Mouse (Mus musculus) c-Kit-positive CD71-positive TER-119-positive erythroid progenitor cells, embryonic 14.5 days (primary cell): ENCODE measurements around the gene Ccin.

Source experiments
- DNase-seq: peaks from one replicate; pipeline ENCODE4 v3.0.0-alpha.2; 2013; ENCODE audit warnings: low spot score

Ccin gene

GRCm38 (mm10) chr4:43974914-43975616 is 8.2 kb upstream of the Ccin start:
- DNase-seq, result no peak

GRCm38 (mm10) chr4:43976223-43976740 is 7.0 kb upstream of the Ccin start:
- DNase-seq, result no peak

GRCm38 (mm10) chr4:43978521-43979443 is 4.5 kb upstream of the Ccin start:
- DNase-seq, result no peak

- DNase-seq, result no peak
Measured at GRCm38 (mm10) chr4:43979746-43980145, 3.5 kb upstream of the Ccin start.

- no peak for DNase-seq
Measured at GRCm38 (mm10) chr4:43980236-43980635, 3.0 kb upstream of the Ccin start.

- no peak for DNase-seq
Measured at GRCm38 (mm10) chr4:43980846-43981245, 2.4 kb upstream of the Ccin start.

- no peak for DNase-seq
Measured at GRCm38 (mm10) chr4:43981251-43981650, 2.0 kb upstream of the Ccin start.

- DNase-seq, result peak; percentile 89
Measured at GRCm38 (mm10) chr4:43982053-43982732, 1.1 kb upstream of the Ccin start.

- no peak for DNase-seq
Measured at GRCm38 (mm10) chr4:43983756-43984155, 473 bp downstream of the Ccin start.

- no peak for DNase-seq
Measured at GRCm38 (mm10) chr4:43984326-43984725, 1.0 kb downstream of the Ccin start.

GRCm38 (mm10) chr4:43988976-43989375 is 5.7 kb downstream of the Ccin start:
- no peak for DNase-seq

- no peak for DNase-seq
Measured at GRCm38 (mm10) chr4:43993072-43993471, 9.8 kb downstream of the Ccin start.

GRCm38 (mm10) chr4:43994342-43994741 is 11.1 kb downstream of the Ccin start:
- DNase-seq, result no peak

- peak; percentile 71 for DNase-seq
Measured at GRCm38 (mm10) chr4:44003622-44004021, 20.3 kb downstream of the Ccin start.

- DNase-seq, result peak; percentile 85
Measured at GRCm38 (mm10) chr4:44004126-44004525, 20.8 kb downstream of the Ccin start, which contains the start of gene Clta. TSS of gene Clta (plus strand) at chr4:44004452.

GRCm38 (mm10) chr4:44004623-44005409 is 21.5 kb downstream of the Ccin start:
- peak; percentile 23 for DNase-seq

GRCm38 (mm10) chr4:44010176-44010575 is 26.9 kb downstream of the Ccin start:
- no peak for DNase-seq

- no peak for DNase-seq
Measured at GRCm38 (mm10) chr4:44010893-44011292, 27.6 kb downstream of the Ccin start.

- DNase-seq, result peak; percentile 12
Measured at GRCm38 (mm10) chr4:44011799-44012198, 28.5 kb downstream of the Ccin start.

GRCm38 (mm10) chr4:44012376-44013367 is 29.4 kb downstream of the Ccin start:
- DNase-seq, result peak; percentile 93
